Mouse (Mus musculus): ENCODE measurements around the gene Mecp2. TPM values are rescaled to one million over a fixed set of nuclear protein-coding genes. Genes with fewer than 3 reads are reported as not detected.

Mecp2 gene
- total and polyA plus RNA-seq, 3 experiments, result 6.2 to 32.6 (median 27.0) TPM

- H3K27me3 ChIP-seq (ENCODE audit: control insufficient read depth, insufficient read depth, low read length), result no peaks in the 10 kb centered on the region
- H3K36me3 ChIP-seq (ENCODE audit: control insufficient read depth, insufficient read depth, low read length), result peaks cover 7% of the 10 kb centered on the region
- no peaks in the 10 kb centered on the region for H3K79me2 ChIP-seq (replicated peaks; ENCODE audit: control insufficient read depth, insufficient read depth, low read length)
- no peak overlapping the region for H3K9ac ChIP-seq (ENCODE audit: low read depth, low read length)
- H3K4me1 ChIP-seq (ENCODE audit: control insufficient read depth, insufficient read depth, low read length), result peaks cover 6% of the 10 kb centered on the region
- TF ChIP-seq CTCF (IDR thresholded peaks at IDR 0.05), result no peak
- no peak for TF ChIP-seq EP300 (IDR thresholded peaks at IDR 0.05; ENCODE audit: insufficient read depth, low read depth, low read length)
- no peak for TF ChIP-seq POLR2A (IDR thresholded peaks at IDR 0.05; ENCODE audit: insufficient read depth, low read depth, low read length)
- intact Hi-C loops (cut with DNase I), result no loop called here
- H3K27ac ChIP-seq, result no peak overlapping the region
- H3K4me3 ChIP-seq, result no peak overlapping the region
- DNase-seq, result no peak
- 45% methylated on average over 1 of the region's 1 CpGs for WGBS
Observed at GRCm38 (mm10) chrX:74030000-74030399, 105.2 kb downstream of the Mecp2 start.

GRCm38 (mm10) chrX:74023188-74024049, 111.7 kb downstream of the Mecp2 start, which contains the start of gene Irak1:
Gene Irak1, minus strand, starts transcription at chrX:74023918.
- H3K27ac ChIP-seq, result peak within 1 kb of the TSS; percentile 90
- H3K4me1 ChIP-seq (ENCODE audit: control insufficient read depth, insufficient read depth, low read length), result peaks cover 2% of the 10 kb centered on the region
- peak within 1 kb of the TSS; percentile 98 for H3K9ac ChIP-seq (ENCODE audit: low read depth, low read length)
- TF ChIP-seq CTCF (IDR thresholded peaks at IDR 0.05) (peak; percentile 74), EP300 (IDR thresholded peaks at IDR 0.05; ENCODE audit: insufficient read depth, low read depth, low read length) (no peak), POLR2A (IDR thresholded peaks at IDR 0.05; ENCODE audit: insufficient read depth, low read depth, low read length) (peak; percentile 23; the same call in 1 of the 2 replicates)
- no peaks in the 10 kb centered on the region; the same call in 1 of the 2 replicates for H3K79me2 ChIP-seq (replicated peaks; ENCODE audit: control insufficient read depth, insufficient read depth, low read length)
- H3K36me3 ChIP-seq (ENCODE audit: control insufficient read depth, insufficient read depth, low read length), result no peaks in the 10 kb centered on the region
- no peaks in the 10 kb centered on the region for H3K27me3 ChIP-seq (ENCODE audit: control insufficient read depth, insufficient read depth, low read length)
- intact Hi-C loops (cut with DNase I), result loop anchor here (2.0 to 5.0 kb wide), 5 partner anchors 56 to 389 kb away; partner anchors contain the start of genes Flna and Hcfc1
- peak within 1 kb of the TSS; percentile 67 for H3K4me3 ChIP-seq
- WGBS, result 18% methylated on average over 72 of the region's 72 CpGs
- DNase-seq, result peak; percentile 89

GRCm38 (mm10) chrX:74022795-74023187, 112.4 kb downstream of the Mecp2 start:
- H3K36me3 ChIP-seq (ENCODE audit: control insufficient read depth, insufficient read depth, low read length), result no peaks in the 10 kb centered on the region
- TF ChIP-seq CTCF (IDR thresholded peaks at IDR 0.05) (no peak), POLR2A (IDR thresholded peaks at IDR 0.05; ENCODE audit: insufficient read depth, low read depth, low read length) (no peak), EP300 (IDR thresholded peaks at IDR 0.05; ENCODE audit: insufficient read depth, low read depth, low read length) (no peak)
- DNase-seq, result no peak
- H3K9ac ChIP-seq (ENCODE audit: low read depth, low read length), result peak overlapping the region; percentile 51
- no peaks in the 10 kb centered on the region; the same call in 1 of the 2 replicates for H3K79me2 ChIP-seq (replicated peaks; ENCODE audit: control insufficient read depth, insufficient read depth, low read length)
- WGBS, result 18% methylated on average over 6 of the region's 6 CpGs
- intact Hi-C loops (cut with DNase I), result loop anchor here (2.0 to 5.0 kb wide), 5 partner anchors 55 to 390 kb away; partner anchors contain the start of genes Flna and Hcfc1
- H3K4me1 ChIP-seq (ENCODE audit: control insufficient read depth, insufficient read depth, low read length), result peaks cover 2% of the 10 kb centered on the region
- peak overlapping the region; percentile 90 for H3K27ac ChIP-seq
- peak overlapping the region; percentile 67 for H3K4me3 ChIP-seq
- no peaks in the 10 kb centered on the region for H3K27me3 ChIP-seq (ENCODE audit: control insufficient read depth, insufficient read depth, low read length)

GRCm38 (mm10) chrX:74014597-74014996, 120.6 kb downstream of the Mecp2 start:
- TF ChIP-seq CTCF (IDR thresholded peaks at IDR 0.05) (no peak), POLR2A (IDR thresholded peaks at IDR 0.05; ENCODE audit: insufficient read depth, low read depth, low read length) (no peak), EP300 (IDR thresholded peaks at IDR 0.05; ENCODE audit: insufficient read depth, low read depth, low read length) (no peak)
- no peak overlapping the region for H3K4me3 ChIP-seq
- no peak for DNase-seq
- no peaks in the 10 kb centered on the region for H3K4me1 ChIP-seq (ENCODE audit: control insufficient read depth, insufficient read depth, low read length)
- H3K36me3 ChIP-seq (ENCODE audit: control insufficient read depth, insufficient read depth, low read length), result no peaks in the 10 kb centered on the region
- intact Hi-C loops (cut with DNase I), result no loop called here
- H3K27ac ChIP-seq, result no peak overlapping the region
- no peak overlapping the region for H3K9ac ChIP-seq (ENCODE audit: low read depth, low read length)
- H3K27me3 ChIP-seq (ENCODE audit: control insufficient read depth, insufficient read depth, low read length), result no peaks in the 10 kb centered on the region
- H3K79me2 ChIP-seq (replicated peaks; ENCODE audit: control insufficient read depth, insufficient read depth, low read length), result no peaks in the 10 kb centered on the region
- 100% methylated on average over 1 of the region's 1 CpGs for WGBS

- Histone ChIP-seq H3K4me1 (ENCODE audit: control insufficient read depth, insufficient read depth, low read length) (no peaks in the 10 kb centered on the region; the same call in 1 of the 2 replicates), H3K27ac (no peak overlapping the region), H3K27me3 (ENCODE audit: control insufficient read depth, insufficient read depth, low read length) (no peaks in the 10 kb centered on the region), H3K4me3 (no peak overlapping the region), H3K9ac (ENCODE audit: low read depth, low read length) (no peak overlapping the region), H3K36me3 (ENCODE audit: control insufficient read depth, insufficient read depth, low read length) (no peaks in the 10 kb centered on the region), H3K79me2 (replicated peaks; ENCODE audit: control insufficient read depth, insufficient read depth, low read length) (no peaks in the 10 kb centered on the region)
- WGBS, result 56% methylated on average over 8 of the region's 8 CpGs
- intact Hi-C loops (cut with DNase I), result no loop called here
- TF ChIP-seq EP300 (IDR thresholded peaks at IDR 0.05; ENCODE audit: insufficient read depth, low read depth, low read length) (no peak), CTCF (IDR thresholded peaks at IDR 0.05) (no peak), POLR2A (IDR thresholded peaks at IDR 0.05; ENCODE audit: insufficient read depth, low read depth, low read length) (no peak)
- no peak for DNase-seq
Observed at GRCm38 (mm10) chrX:74008063-74008462, 127.1 kb downstream of the Mecp2 start.

GRCm38 (mm10) chrX:74006401-74006800, 128.8 kb downstream of the Mecp2 start:
- no peak overlapping the region for H3K4me3 ChIP-seq
- H3K27me3 ChIP-seq (ENCODE audit: control insufficient read depth, insufficient read depth, low read length), result no peaks in the 10 kb centered on the region
- no peak overlapping the region for H3K27ac ChIP-seq
- WGBS, result 74% methylated on average over 21 of the region's 21 CpGs
- no peak overlapping the region for H3K9ac ChIP-seq (ENCODE audit: low read depth, low read length)
- no peaks in the 10 kb centered on the region for H3K36me3 ChIP-seq (ENCODE audit: control insufficient read depth, insufficient read depth, low read length)
- intact Hi-C loops (cut with DNase I), result no loop called here
- no peak for DNase-seq
- no peaks in the 10 kb centered on the region for H3K79me2 ChIP-seq (replicated peaks; ENCODE audit: control insufficient read depth, insufficient read depth, low read length)
- TF ChIP-seq EP300 (IDR thresholded peaks at IDR 0.05; ENCODE audit: insufficient read depth, low read depth, low read length), result no peak
- no peak for TF ChIP-seq CTCF (IDR thresholded peaks at IDR 0.05)
- no peak for TF ChIP-seq POLR2A (IDR thresholded peaks at IDR 0.05; ENCODE audit: insufficient read depth, low read depth, low read length)
- no peaks in the 10 kb centered on the region; the same call in 1 of the 2 replicates for H3K4me1 ChIP-seq (ENCODE audit: control insufficient read depth, insufficient read depth, low read length)
